Mouse (Mus musculus): ENCODE results near the gene Nop53. TPM values are rescaled to one million over a fixed set of nuclear protein-coding genes. Genes with fewer than 3 reads are reported as not detected.

Gene Nop53
- polyA plus RNA-seq, 1 experiment from 2014 or later, result 164 TPM

DNA sequence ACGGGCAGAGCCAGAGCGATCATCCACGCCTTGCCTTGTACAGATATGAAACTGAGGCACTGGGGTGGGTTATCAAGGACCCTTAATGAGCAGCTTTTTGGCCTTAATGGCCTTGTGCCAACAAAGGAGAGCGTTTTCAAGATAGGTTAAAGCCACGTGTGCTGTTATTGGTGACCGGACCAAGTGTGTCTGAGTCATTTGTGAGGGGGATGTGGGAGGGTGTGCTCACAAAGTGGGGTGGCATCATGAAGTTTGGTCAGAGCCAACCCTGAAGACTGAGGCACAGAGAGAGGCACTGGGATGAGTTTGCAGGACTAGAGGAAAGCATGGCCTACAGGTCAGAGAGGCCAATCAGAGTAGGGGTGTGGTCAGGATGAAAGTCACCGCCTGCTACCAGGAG, 8.6 kb upstream of the Nop53 start:
- ATAC-seq (ENCODE audit: low read depth) (no peak), DNase-seq (ENCODE audit: low spot score) (no peak)
- Histone ChIP-seq H3K4me3 (ENCODE audit: low read depth, low read length) (no peak overlapping the region), H3K9me3 (ENCODE audit: control insufficient read depth, low read length) (0 out of 2 replicates have a peak, but pooled peaks cover 4% of the 10 kb centered on the region), H3K4me2 (ENCODE audit: low read depth, low read length) (no peak overlapping the region; the same call in 1 of the 2 replicates), H3K9ac (ENCODE audit: low read depth, low read length) (no peak overlapping the region), H3K27me3 (replicated peaks; ENCODE audit: control insufficient read depth, insufficient read depth, low read length) (no peaks in the 10 kb centered on the region), H3K27ac (replicated peaks; ENCODE audit: low read depth, low read length) (no peak overlapping the region; the same call in 1 of the 2 replicates), H3K36me3 (ENCODE audit: control insufficient read depth, insufficient read depth, low read length) (peaks cover 91% of the 10 kb centered on the region), H3K4me1 (ENCODE audit: control insufficient read depth, insufficient read depth, low read length) (peaks cover 5% of the 10 kb centered on the region; the same call in 1 of the 2 replicates)
- 80% methylated on average over 7 of the region's 7 CpGs for WGBS

DNA sequence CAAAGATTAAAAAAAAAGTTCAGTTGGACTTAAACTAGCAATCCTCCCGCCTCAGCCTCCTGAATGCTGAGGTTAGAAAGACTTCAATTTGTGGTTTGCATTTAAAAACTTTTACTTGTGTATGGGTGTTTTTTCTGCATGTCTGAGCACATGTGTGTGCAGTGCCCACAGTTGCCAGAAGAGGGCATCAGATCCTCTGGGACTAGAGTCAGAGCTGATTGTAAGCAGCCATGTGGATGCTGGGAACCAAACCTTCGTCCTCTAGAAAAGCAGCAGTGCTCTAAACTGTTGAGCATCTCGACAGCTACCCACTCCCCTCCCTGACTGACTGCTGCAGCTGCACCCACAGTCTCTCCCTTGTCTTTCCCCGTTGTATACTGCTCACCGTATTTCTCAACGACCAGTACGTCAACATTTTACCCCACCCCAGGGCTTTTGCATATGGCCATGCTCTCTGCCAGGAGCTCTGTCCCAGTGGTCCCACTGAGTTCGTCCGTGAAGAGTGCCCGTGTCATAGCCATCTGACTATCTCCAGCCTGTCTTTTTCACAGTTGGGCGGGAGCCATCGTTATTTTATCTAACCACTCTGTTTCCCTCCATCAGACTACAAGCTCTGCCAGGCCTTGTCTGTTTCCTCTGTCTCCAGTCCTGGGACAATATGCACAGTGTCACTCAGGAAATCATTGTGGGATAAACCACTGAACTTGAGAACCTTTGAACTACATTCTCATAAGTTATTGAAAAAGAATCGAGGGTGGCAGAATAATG, 7.6 kb upstream of the Nop53 start:
- no peak for DNase-seq (ENCODE audit: low spot score)
- Histone ChIP-seq H3K9ac (ENCODE audit: low read depth, low read length) (no peak overlapping the region), H3K4me3 (ENCODE audit: low read depth, low read length) (no peak overlapping the region), H3K36me3 (ENCODE audit: control insufficient read depth, insufficient read depth, low read length) (peaks cover 85% of the 10 kb centered on the region), H3K27ac (replicated peaks; ENCODE audit: low read depth, low read length) (no peak overlapping the region), H3K4me1 (ENCODE audit: control insufficient read depth, insufficient read depth, low read length) (peaks cover 5% of the 10 kb centered on the region), H3K4me2 (ENCODE audit: low read depth, low read length) (no peak overlapping the region), H3K9me3 (ENCODE audit: control insufficient read depth, low read length) (0 out of 2 replicates have a peak, but pooled peaks cover 4% of the 10 kb centered on the region), H3K27me3 (replicated peaks; ENCODE audit: control insufficient read depth, insufficient read depth, low read length) (no peaks in the 10 kb centered on the region)
- ATAC-seq (ENCODE audit: low read depth), result no peak
- WGBS, result 84% methylated on average over 13 of the region's 13 CpGs

DNA sequence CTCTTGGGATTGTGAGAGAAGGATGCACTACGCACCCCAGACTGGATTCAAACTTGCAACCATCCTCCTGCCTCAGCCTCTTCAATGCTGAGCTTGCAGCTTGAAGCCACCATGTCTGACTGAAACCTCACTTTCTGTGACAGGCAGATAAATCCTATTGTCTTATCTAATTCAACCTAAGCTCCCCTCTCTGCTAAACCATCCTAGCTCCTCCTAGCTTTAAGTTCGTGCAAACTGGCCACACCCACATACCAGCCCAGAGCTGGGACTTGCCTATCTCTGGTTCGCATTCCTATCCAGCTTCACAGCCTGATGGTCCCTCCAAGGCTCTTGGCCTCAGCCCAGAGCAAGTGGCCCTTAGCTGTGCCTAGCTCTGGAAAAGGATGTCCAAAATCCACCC, 6.5 kb upstream of the Nop53 start:
- no peak overlapping the region for H3K4me3 ChIP-seq (ENCODE audit: low read depth, low read length)
- H3K27me3 ChIP-seq (replicated peaks; ENCODE audit: control insufficient read depth, insufficient read depth, low read length), result no peaks in the 10 kb centered on the region
- ATAC-seq (ENCODE audit: low read depth) (no peak), DNase-seq (ENCODE audit: low spot score) (no peak)
- no peak overlapping the region for H3K4me2 ChIP-seq (ENCODE audit: low read depth, low read length)
- no peak overlapping the region for H3K27ac ChIP-seq (replicated peaks; ENCODE audit: low read depth, low read length)
- 0 out of 2 replicates have a peak, but pooled peaks cover 4% of the 10 kb centered on the region for H3K9me3 ChIP-seq (ENCODE audit: control insufficient read depth, low read length)
- peaks cover 75% of the 10 kb centered on the region for H3K36me3 ChIP-seq (ENCODE audit: control insufficient read depth, insufficient read depth, low read length)
- no peak overlapping the region for H3K9ac ChIP-seq (ENCODE audit: low read depth, low read length)
- 74% methylated on average over 3 of the region's 3 CpGs for WGBS
- H3K4me1 ChIP-seq (ENCODE audit: control insufficient read depth, insufficient read depth, low read length), result peaks cover 5% of the 10 kb centered on the region

DNA sequence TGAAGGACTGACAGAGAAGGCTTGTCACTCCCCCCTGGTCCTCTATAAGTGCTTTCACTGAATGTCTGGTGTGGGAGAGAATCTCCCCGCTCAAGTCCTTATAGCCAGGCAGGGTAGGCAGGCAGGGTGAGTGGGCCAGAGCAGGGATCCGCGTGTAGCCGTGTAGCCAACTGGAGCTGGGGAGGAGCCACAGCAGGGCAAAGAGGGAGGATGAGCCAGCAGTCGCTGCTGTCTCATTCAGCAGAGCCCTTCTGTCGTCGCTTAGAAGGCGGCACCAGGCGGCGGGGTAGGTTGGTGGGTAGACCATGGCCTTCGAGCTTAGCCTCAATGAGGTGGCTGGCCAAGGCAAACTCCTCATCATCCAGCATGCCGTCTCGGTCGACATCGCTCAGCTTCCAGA, 4.1 kb upstream of the Nop53 start:
- no peak overlapping the region for H3K4me3 ChIP-seq (ENCODE audit: low read depth, low read length)
- H3K27ac ChIP-seq (replicated peaks; ENCODE audit: low read depth, low read length), result no peak overlapping the region
- peaks cover 3% of the 10 kb centered on the region for H3K4me1 ChIP-seq (ENCODE audit: control insufficient read depth, insufficient read depth, low read length)
- WGBS, result 90% methylated on average over 11 of the region's 15 CpGs
- 0 out of 2 replicates have a peak, but pooled peaks cover 4% of the 10 kb centered on the region for H3K9me3 ChIP-seq (ENCODE audit: control insufficient read depth, low read length)
- no peak for DNase-seq (ENCODE audit: low spot score)
- ATAC-seq (ENCODE audit: low read depth), result no peak
- peaks cover 53% of the 10 kb centered on the region for H3K36me3 ChIP-seq (ENCODE audit: control insufficient read depth, insufficient read depth, low read length)
- H3K4me2 ChIP-seq (ENCODE audit: low read depth, low read length), result no peak overlapping the region
- no peaks in the 10 kb centered on the region for H3K27me3 ChIP-seq (replicated peaks; ENCODE audit: control insufficient read depth, insufficient read depth, low read length)
- H3K9ac ChIP-seq (ENCODE audit: low read depth, low read length), result no peak overlapping the region

DNA sequence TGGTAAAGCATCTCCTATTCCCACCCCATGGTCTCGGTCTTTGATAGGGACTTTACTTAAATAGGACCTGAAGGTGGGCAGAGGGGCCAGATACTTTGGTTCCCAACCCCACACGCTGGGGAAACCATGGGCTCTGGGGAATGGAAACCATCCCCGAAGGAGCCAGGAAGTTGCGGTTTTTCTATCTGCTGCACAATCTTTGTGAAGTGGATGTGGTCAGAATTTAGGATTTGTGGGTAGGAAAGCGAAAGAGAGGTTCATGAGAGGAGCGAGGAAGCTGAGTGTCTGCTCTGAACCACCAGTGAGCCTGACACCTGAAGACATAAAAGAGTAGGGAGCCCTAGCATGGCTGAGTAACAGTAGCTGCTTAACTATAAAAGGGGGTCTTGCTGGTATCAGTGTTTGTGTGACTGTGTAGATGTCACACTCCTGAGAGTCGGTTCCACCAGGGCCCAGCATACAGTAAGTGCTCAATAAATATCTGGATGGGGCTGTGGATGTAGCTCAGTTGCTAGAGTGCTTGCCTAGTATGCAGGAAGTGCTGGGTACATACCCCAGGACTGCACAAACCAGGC, 3.4 kb upstream of the Nop53 start:
- peak overlapping the region; percentile 51; the same call in 1 of the 2 replicates for H3K4me2 ChIP-seq (ENCODE audit: low read depth, low read length)
- H3K4me3 ChIP-seq (ENCODE audit: low read depth, low read length), result no peak overlapping the region
- 0 out of 2 replicates have a peak, but pooled peaks cover 4% of the 10 kb centered on the region for H3K9me3 ChIP-seq (ENCODE audit: control insufficient read depth, low read length)
- WGBS, result 75% methylated on average over 7 of the region's 7 CpGs
- peaks cover 51% of the 10 kb centered on the region for H3K36me3 ChIP-seq (ENCODE audit: control insufficient read depth, insufficient read depth, low read length)
- H3K9ac ChIP-seq (ENCODE audit: low read depth, low read length), result peak overlapping the region; percentile 47
- peaks cover 8% of the 10 kb centered on the region for H3K4me1 ChIP-seq (ENCODE audit: control insufficient read depth, insufficient read depth, low read length)
- DNase-seq (ENCODE audit: low spot score), result no peak
- no peak overlapping the region for H3K27ac ChIP-seq (replicated peaks; ENCODE audit: low read depth, low read length)
- ATAC-seq (ENCODE audit: low read depth), result no peak
- H3K27me3 ChIP-seq (replicated peaks; ENCODE audit: control insufficient read depth, insufficient read depth, low read length), result no peaks in the 10 kb centered on the region

DNA sequence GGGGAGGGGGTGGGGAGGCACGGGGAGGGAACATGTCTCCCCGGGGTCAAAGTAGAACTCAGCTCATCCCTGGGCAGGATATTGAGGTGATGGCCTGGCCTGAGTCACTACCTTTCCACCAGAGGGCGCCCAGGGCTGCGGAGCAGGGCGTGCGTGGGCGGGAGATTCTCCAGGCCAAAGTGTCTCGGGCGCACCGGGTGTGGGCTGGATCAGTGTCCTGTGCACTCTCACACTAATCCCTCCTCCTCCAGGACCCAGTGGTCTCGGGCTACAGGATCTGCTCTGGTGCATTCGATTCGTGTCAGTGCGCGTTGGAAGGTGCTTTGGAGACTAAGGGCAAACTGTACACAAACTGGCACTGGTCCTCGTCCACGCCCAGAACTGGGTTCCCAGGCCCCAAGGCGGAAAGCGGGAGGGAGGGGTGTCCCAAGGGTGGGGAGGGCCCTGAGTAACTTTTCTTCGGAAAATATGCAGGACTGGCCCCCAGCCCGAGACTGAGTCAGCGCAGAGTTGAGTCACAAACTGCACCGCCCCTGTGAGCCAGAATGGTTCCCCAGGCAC, 2.6 kb upstream of the Nop53 start:
- peaks cover 8% of the 10 kb centered on the region for H3K4me1 ChIP-seq (ENCODE audit: control insufficient read depth, insufficient read depth, low read length)
- H3K36me3 ChIP-seq (ENCODE audit: control insufficient read depth, insufficient read depth, low read length), result peaks cover 51% of the 10 kb centered on the region
- H3K4me3 ChIP-seq (ENCODE audit: low read depth, low read length), result peak overlapping the region; percentile 23
- peak overlapping the region; percentile 47 for H3K9ac ChIP-seq (ENCODE audit: low read depth, low read length)
- peak; percentile 48 for ATAC-seq (ENCODE audit: low read depth)
- no peaks in the 10 kb centered on the region for H3K27me3 ChIP-seq (replicated peaks; ENCODE audit: control insufficient read depth, insufficient read depth, low read length)
- H3K9me3 ChIP-seq (ENCODE audit: control insufficient read depth, low read length), result 0 out of 2 replicates have a peak, but pooled peaks cover 2% of the 10 kb centered on the region
- 2% methylated on average over 16 of the region's 23 CpGs for WGBS
- H3K27ac ChIP-seq (replicated peaks; ENCODE audit: low read depth, low read length), result peak overlapping the region; percentile 52
- peak overlapping the region; percentile 51 for H3K4me2 ChIP-seq (ENCODE audit: low read depth, low read length)
- peak; percentile 88 for DNase-seq (ENCODE audit: low spot score)

DNA sequence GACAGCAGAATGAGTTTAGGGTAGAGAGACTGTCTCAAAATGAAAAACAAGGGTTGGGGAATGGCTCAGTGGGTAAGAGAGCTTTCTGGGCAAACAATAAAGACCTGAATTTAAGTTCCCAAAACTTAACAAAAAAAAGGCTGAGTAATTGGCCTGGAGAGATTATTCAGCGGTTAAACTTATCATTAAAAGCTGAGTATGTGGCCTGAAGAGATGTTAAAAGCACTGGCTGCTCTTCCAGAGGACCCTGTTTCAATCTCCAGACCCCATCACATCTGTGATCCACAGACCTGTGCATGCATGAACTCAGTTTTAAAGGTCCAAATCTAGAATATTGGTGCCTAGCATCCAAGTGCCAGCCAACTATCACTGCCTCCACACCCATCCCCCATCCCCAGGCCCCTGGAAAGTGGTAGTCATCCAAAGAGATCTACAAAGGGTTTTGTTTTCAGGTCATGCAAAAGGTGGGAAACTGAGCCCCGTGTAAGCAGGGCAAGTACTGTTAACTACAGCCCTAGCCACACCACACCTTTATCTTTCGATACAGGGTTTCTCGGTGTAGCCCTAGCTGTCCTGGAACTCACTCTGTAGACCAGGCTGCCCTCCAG, 1.9 kb upstream of the Nop53 start:
- H3K4me2 ChIP-seq (ENCODE audit: low read depth, low read length), result peak overlapping the region; percentile 51; the same call in 1 of the 2 replicates
- no peak overlapping the region for H3K4me3 ChIP-seq (ENCODE audit: low read depth, low read length)

DNA sequence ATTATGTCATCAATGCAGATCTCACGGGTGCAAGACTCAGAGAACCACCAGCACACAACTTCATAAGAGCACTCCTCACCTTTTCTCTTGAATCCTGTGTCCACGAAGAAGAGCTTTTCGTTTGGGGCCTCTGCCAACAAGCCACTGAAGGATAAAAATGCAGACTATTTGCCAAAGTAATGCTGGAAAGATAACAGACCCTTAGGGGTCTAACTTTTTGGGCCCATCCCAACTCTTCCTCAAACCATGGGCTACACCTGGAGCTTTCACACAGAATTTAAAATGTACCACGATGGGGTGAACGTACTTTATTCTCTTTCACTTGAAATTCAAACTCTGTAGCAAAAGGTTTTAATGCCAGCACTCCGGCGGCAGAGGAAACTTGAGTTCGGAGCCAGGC, 663 bp downstream of the Nop53 start:
- no peaks in the 10 kb centered on the region for H3K9me3 ChIP-seq (ENCODE audit: control insufficient read depth, low read length)
- peak overlapping the region; percentile 95 for H3K4me2 ChIP-seq (ENCODE audit: low read depth, low read length)
- H3K36me3 ChIP-seq (ENCODE audit: control insufficient read depth, insufficient read depth, low read length), result peaks cover 56% of the 10 kb centered on the region
- H3K4me3 ChIP-seq (ENCODE audit: low read depth, low read length), result peak overlapping the region; percentile 72
- ATAC-seq (ENCODE audit: low read depth) (no peak), DNase-seq (ENCODE audit: low spot score) (no peak)
- peak overlapping the region; percentile 85 for H3K9ac ChIP-seq (ENCODE audit: low read depth, low read length)
- no peaks in the 10 kb centered on the region for H3K27me3 ChIP-seq (replicated peaks; ENCODE audit: control insufficient read depth, insufficient read depth, low read length)
- peak overlapping the region; percentile 96 for H3K27ac ChIP-seq (replicated peaks; ENCODE audit: low read depth, low read length)
- H3K4me1 ChIP-seq (ENCODE audit: control insufficient read depth, insufficient read depth, low read length), result peaks cover 8% of the 10 kb centered on the region
- 4% methylated on average over 8 of the region's 8 CpGs for WGBS

More for the DNA sequence above, 1.9 kb upstream of the Nop53 start:
- H3K9me3 ChIP-seq (ENCODE audit: control insufficient read depth, low read length), result no peaks in the 10 kb centered on the region
- no peak overlapping the region for H3K9ac ChIP-seq (ENCODE audit: low read depth, low read length)
- no peak for DNase-seq (ENCODE audit: low spot score)
- WGBS, result 49% methylated on average over 4 of the region's 4 CpGs
- H3K4me1 ChIP-seq (ENCODE audit: control insufficient read depth, insufficient read depth, low read length), result peaks cover 8% of the 10 kb centered on the region
- peaks cover 52% of the 10 kb centered on the region for H3K36me3 ChIP-seq (ENCODE audit: control insufficient read depth, insufficient read depth, low read length)
- no peak overlapping the region for H3K27ac ChIP-seq (replicated peaks; ENCODE audit: low read depth, low read length)
- no peaks in the 10 kb centered on the region for H3K27me3 ChIP-seq (replicated peaks; ENCODE audit: control insufficient read depth, insufficient read depth, low read length)
- ATAC-seq (ENCODE audit: low read depth), result no peak
